Mouse (Mus musculus) midbrain, embryonic 11.5 days (tissue): Measurements from ENCODE around the gene Vmp1. TPM values are rescaled to one million over a fixed set of nuclear protein-coding genes. Genes with fewer than 3 reads are reported as not detected.

Source experiments
- ATAC-seq: fragments of 200-750 bp; cut with Nextera tagmentation; 2 replicates; pipeline ENCODE4 v1.8.0; 2017; ENCODE audit warnings: moderate TSS enrichment, moderate library complexity; ENCODE audit not compliant: low FRiP score
- DNase-seq: peaks from one replicate; pipeline ENCODE4 v3.0.0; 2015; ENCODE audit warnings: low spot score; ENCODE audit errors: missing footprints
- H3K27ac ChIP-seq: fragments of 300-500 bp; sonication (generic); 2 replicates; pipeline ENCODE4 v1.5.1; 2014; ENCODE audit warnings: low read depth, low read length
- H3K27me3 ChIP-seq: fragments of 300-500 bp; sonication (generic); 2 replicates; pipeline ENCODE4 v1.6.1; 2014; ENCODE audit warnings: mild to moderate bottlenecking, low read length, moderate library complexity, mixed read lengths; ENCODE audit not compliant: control insufficient read depth, insufficient read depth
- H3K36me3 ChIP-seq: fragments of 300-500 bp; sonication (generic); 2 replicates; pipeline ENCODE4 v1.6.1; 2014; ENCODE audit warnings: mild to moderate bottlenecking, low read length, moderate library complexity, mixed read lengths; ENCODE audit not compliant: control insufficient read depth, insufficient read depth
- H3K4me1 ChIP-seq: fragments of 300-500 bp; sonication (generic); 2 replicates; pipeline ENCODE4 v1.6.1; 2014; ENCODE audit warnings: low read length; ENCODE audit not compliant: control insufficient read depth, insufficient read depth
- H3K4me2 ChIP-seq: fragments of 300-500 bp; sonication (generic); 2 replicates; pipeline ENCODE4 v1.6.1; 2014; ENCODE audit warnings: mild to moderate bottlenecking, moderate library complexity
- H3K4me3 ChIP-seq: fragments of 300-500 bp; sonication (generic); 2 replicates; pipeline ENCODE4 v1.5.1; 2014; ENCODE audit warnings: low read depth, low read length
- H3K9ac ChIP-seq: fragments of 300-500 bp; sonication (generic); 2 replicates; pipeline ENCODE4 v1.6.1; 2014; ENCODE audit warnings: low read length
- H3K9me3 ChIP-seq: fragments of 300-500 bp; sonication (generic); 2 replicates; pipeline ENCODE4 v1.6.1; 2016; ENCODE audit warnings: low read length; ENCODE audit not compliant: control insufficient read depth
- WGBS: fragments of 180-500 bp; shearing (Covaris S2); extraction: QIAGEN DNeasy Blood & Tissue Kit; methylation state at CpG from one replicate; pipeline ENCODE4 v1.1.7; 2014; 5-methylcytosine and 5-hydroxymethylcytosine counted together
- polyA plus RNA-seq: library from polyadenylated mRNA; unstranded; fragments of >200 nt; fragmentation: Nextera tagmentation; extraction: Ambion mirVana; gene quantifications from 2 replicates; pipeline ENCODE4 v1.2.1, GENCODE M21; 2014

The Vmp1 gene
- polyA plus RNA-seq, 1 experiment from 2014 or later = 93.7 TPM

- H3K27me3 ChIP-seq = no peaks in the 10 kb centered on the region
- DNase-seq (no peak), ATAC-seq (no peak)
- no peak overlapping the region for H3K4me2 ChIP-seq
- peaks cover 20% of the 10 kb centered on the region for H3K4me1 ChIP-seq
- no peaks in the 10 kb centered on the region for H3K36me3 ChIP-seq
- no peaks in the 10 kb centered on the region for H3K9me3 ChIP-seq
- H3K27ac ChIP-seq = no peak overlapping the region
- no peak overlapping the region for H3K4me3 ChIP-seq
- no peak overlapping the region for H3K9ac ChIP-seq
- WGBS = 88% methylated on average over 3 of the region's 3 CpGs
Observed at GRCm38 (mm10) chr11:86681423-86681822, 2.2 kb downstream of the Vmp1 start.

- Histone ChIP-seq H3K36me3 (no peaks in the 10 kb centered on the region), H3K4me2 (no peak overlapping the region), H3K9ac (no peak overlapping the region), H3K4me3 (no peak overlapping the region), H3K27me3 (no peaks in the 10 kb centered on the region), H3K27ac (no peak overlapping the region), H3K9me3 (no peaks in the 10 kb centered on the region), H3K4me1 (peaks cover 20% of the 10 kb centered on the region)
- ATAC-seq = no peak
- DNase-seq = no peak
- 95% methylated on average over 3 of the region's 3 CpGs for WGBS
Observed at GRCm38 (mm10) chr11:86680729-86681128, 2.9 kb downstream of the Vmp1 start.

- DNase-seq = no peak
Observed at GRCm38 (mm10) chr11:86678957-86679356, 4.7 kb downstream of the Vmp1 start.

GRCm38 (mm10) chr11:86675520-86675919 is 8.1 kb downstream of the Vmp1 start:
- no peak for DNase-seq
- Histone ChIP-seq H3K9ac (no peak overlapping the region), H3K36me3 (no peaks in the 10 kb centered on the region), H3K4me2 (no peak overlapping the region), H3K4me3 (no peak overlapping the region), H3K27ac (no peak overlapping the region), H3K4me1 (no peaks in the 10 kb centered on the region), H3K9me3 (no peaks in the 10 kb centered on the region), H3K27me3 (no peaks in the 10 kb centered on the region)
- 97% methylated on average over 4 of the region's 4 CpGs for WGBS
- ATAC-seq = no peak

More at GRCm38 (mm10) chr11:86678957-86679356, 4.7 kb downstream of the Vmp1 start:
- WGBS = 35% methylated on average over 5 of the region's 5 CpGs
- Histone ChIP-seq H3K9ac (no peak overlapping the region), H3K9me3 (no peaks in the 10 kb centered on the region), H3K4me2 (no peak overlapping the region), H3K36me3 (no peaks in the 10 kb centered on the region), H3K4me1 (peaks cover 8% of the 10 kb centered on the region), H3K4me3 (no peak overlapping the region), H3K27ac (no peak overlapping the region), H3K27me3 (no peaks in the 10 kb centered on the region)
- ATAC-seq = no peak

- ATAC-seq (no peak), DNase-seq (no peak)
- Histone ChIP-seq H3K4me2 (no peak overlapping the region), H3K9me3 (no peaks in the 10 kb centered on the region), H3K4me1 (no peaks in the 10 kb centered on the region), H3K27me3 (no peaks in the 10 kb centered on the region), H3K36me3 (no peaks in the 10 kb centered on the region), H3K4me3 (no peak overlapping the region), H3K27ac (no peak overlapping the region), H3K9ac (no peak overlapping the region)
- WGBS = 86% methylated on average over 3 of the region's 3 CpGs
Observed at GRCm38 (mm10) chr11:86672772-86673171, 10.9 kb downstream of the Vmp1 start.

GRCm38 (mm10) chr11:86671041-86671675 is 12.5 kb downstream of the Vmp1 start:
- Histone ChIP-seq H3K9ac (no peak overlapping the region), H3K27me3 (no peaks in the 10 kb centered on the region), H3K4me2 (no peak overlapping the region), H3K36me3 (no peaks in the 10 kb centered on the region), H3K4me1 (no peaks in the 10 kb centered on the region), H3K9me3 (no peaks in the 10 kb centered on the region), H3K27ac (no peak overlapping the region), H3K4me3 (no peak overlapping the region)
- WGBS = 66% methylated on average over 3 of the region's 3 CpGs
- ATAC-seq = no peak
- no peak for DNase-seq

GRCm38 (mm10) chr11:86668169-86668568 is 15.5 kb downstream of the Vmp1 start:
- H3K9me3 ChIP-seq = no peaks in the 10 kb centered on the region
- H3K4me3 ChIP-seq = no peak overlapping the region
- no peak for DNase-seq
- no peaks in the 10 kb centered on the region for H3K36me3 ChIP-seq
- no peak overlapping the region for H3K4me2 ChIP-seq
- no peak for ATAC-seq
- WGBS = 91% methylated on average over 3 of the region's 3 CpGs
- no peak overlapping the region for H3K9ac ChIP-seq
- no peaks in the 10 kb centered on the region for H3K4me1 ChIP-seq
- no peak overlapping the region for H3K27ac ChIP-seq
- H3K27me3 ChIP-seq = no peaks in the 10 kb centered on the region

GRCm38 (mm10) chr11:86667553-86667952 is 16.1 kb downstream of the Vmp1 start:
- Histone ChIP-seq H3K27ac (no peak overlapping the region), H3K4me2 (no peak overlapping the region), H3K36me3 (no peaks in the 10 kb centered on the region), H3K4me3 (no peak overlapping the region), H3K9me3 (no peaks in the 10 kb centered on the region), H3K4me1 (no peaks in the 10 kb centered on the region), H3K27me3 (no peaks in the 10 kb centered on the region), H3K9ac (no peak overlapping the region)
- DNase-seq (no peak), ATAC-seq (no peak)
- WGBS = 93% methylated on average over 2 of the region's 2 CpGs

GRCm38 (mm10) chr11:86664406-86664805 is 19.2 kb downstream of the Vmp1 start:
- Histone ChIP-seq H3K9me3 (no peaks in the 10 kb centered on the region), H3K9ac (no peak overlapping the region), H3K4me1 (no peaks in the 10 kb centered on the region), H3K27ac (no peak overlapping the region), H3K27me3 (no peaks in the 10 kb centered on the region), H3K4me3 (no peak overlapping the region), H3K4me2 (no peak overlapping the region), H3K36me3 (no peaks in the 10 kb centered on the region)
- DNase-seq (no peak), ATAC-seq (no peak)
- 89% methylated on average over 3 of the region's 3 CpGs for WGBS
